Mouse (Mus musculus) layer of hippocampus, postnatal 25 days (tissue): ENCODE data around the gene Sept3. TPM values are rescaled to one million over a fixed set of nuclear protein-coding genes. Genes with fewer than 3 reads are reported as not detected.

Experiments
- DNase-seq, 2 experiments: peaks; one replicate each; pipeline ENCODE4 v3.0.0; 2022; ENCODE audit warnings: mixed read lengths in 2 of 2, low spot score in 1 of 2; ENCODE audit errors: extremely low spot score in 1 of 2
- total RNA-seq, 2 experiments: library from RNA; stranded (reverse); gene quantifications; 2 replicates each; pipeline ENCODE4 v1.2.3; 2021

Sept3 gene
- total RNA-seq, 2 experiments from 2014 or later, result 617 to 679 TPM

DNA sequence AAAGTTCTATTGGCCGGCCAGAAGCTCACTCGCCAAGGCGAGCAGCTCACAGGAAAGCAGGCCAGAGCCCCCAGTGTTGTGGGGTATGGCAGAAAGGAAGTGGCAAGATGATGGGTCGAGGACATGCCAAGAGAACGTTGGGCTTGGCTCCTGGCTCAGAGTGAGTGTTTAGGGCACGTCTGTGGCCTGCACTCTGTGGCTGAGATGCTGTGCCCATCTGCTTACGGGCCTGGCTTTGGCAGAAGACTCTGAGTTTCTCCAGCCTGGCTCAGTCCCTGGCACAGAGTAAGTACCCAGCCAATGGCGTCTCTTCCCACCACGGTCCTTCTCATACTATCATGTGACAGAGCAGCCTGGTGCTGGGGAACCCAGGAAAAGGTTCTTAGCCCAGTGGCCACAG lies 5.9 kb upstream of the Sept3 start:
- no peak for DNase-seq

DNA sequence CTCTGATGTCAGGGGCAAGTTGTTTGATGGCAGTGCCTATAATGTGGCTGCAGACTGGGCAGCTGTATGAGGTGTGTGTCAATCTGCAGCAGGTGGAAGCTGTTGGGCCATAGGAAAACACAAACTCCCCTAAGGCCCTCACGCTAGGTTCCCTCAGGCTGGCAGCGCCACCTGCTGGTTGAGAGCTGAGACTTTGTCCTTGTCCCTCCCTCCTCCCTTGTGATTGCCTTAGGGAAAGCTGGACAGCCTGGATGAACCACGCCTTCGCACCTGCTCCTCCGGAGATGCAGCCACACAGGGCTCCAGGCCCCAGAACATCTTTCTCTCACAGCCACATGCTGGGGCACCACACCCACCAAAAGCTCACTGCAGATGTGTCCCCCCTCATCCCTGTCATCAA lies 3.5 kb upstream of the Sept3 start:
- peak; percentile 69 to 87 for DNase-seq

DNA sequence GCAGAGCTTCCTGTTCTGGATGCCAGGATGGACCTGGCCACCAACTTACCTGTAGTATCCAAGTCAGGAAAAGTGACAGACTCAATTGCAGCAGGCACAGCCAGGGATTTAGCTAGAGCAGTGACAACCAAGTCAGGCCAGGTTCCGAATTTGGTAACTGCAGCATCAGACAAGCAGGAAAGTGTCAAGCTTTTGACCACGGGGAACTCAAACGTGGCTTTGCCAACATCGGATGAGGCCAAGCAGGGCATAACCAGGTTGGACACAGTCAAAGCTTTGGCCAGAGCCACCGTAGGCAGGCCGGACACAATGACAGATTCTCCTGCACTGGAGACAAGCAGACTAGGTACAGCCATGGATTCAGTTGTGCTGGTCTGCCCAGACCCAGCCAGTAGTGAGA lies 2.4 kb upstream of the Sept3 start:
- no peak for DNase-seq

DNA sequence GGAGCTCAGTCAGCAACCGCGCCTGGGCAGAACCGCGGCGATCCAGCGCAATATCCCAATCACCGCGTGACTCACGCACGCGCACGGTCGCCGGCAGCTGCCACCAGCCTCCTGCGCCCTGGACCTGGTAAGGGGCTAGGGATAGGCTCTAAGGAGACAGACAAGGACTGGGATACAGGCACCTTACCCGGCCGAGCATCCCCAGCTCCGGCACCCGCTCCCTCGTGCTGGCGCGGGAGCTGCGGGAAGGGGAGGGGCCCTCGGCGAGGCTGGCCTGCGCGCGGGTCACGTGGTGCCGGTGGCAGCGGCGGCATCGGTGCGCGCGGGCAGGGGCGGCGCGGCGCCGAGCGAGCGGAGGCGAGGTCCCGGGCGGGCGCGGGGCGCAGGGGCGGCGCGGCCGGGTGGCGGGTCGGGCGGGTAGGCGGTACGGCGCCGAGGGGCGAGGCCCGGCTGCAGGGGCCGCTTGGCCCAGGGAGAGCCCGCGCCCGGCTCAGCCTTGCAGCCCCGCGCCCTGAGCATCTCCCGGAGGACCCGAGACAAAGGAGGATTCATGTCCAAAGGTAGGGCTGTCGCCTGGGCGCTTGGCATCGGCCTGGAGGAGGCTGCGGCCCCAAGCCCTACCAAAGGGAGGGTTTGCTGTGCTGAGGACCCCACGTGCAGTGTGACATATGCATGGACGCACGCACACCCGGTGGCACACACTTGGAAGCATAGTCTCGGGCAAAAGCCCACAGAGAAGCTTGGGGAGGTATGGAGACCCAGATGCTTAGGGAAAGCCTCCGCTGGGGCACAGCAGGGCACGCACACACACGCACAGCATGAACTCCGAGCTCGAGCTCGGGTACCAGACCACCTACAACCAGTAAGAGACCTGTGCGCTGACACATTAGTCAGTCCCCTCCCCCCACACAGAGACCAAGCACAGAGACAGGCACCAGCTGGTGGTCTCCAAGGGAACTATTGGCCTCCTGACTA lies 521 bp downstream of the Sept3 start:
- peak; percentile 73 to 77 for DNase-seq

DNA sequence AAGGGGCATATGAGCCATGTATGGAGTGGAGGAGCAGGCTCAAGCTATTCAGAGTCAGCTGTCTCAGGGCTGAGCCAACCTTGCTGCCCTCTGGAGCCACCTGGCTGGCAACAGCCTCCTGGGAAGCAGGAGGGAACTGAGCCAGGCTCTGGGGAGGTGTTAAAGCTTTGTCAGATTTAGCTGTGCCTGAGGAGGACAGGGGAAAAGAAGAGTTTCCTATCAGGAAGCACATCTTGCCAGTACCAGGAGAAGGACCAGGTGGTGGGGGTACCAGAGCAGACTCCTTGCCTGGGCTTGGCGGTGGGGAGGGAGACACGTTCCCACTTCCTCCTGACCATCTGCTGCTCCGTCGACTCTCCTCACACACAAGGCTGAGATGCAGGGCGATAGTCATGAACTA lies 2.9 kb downstream of the Sept3 start:
- DNase-seq, result no peak

DNA sequence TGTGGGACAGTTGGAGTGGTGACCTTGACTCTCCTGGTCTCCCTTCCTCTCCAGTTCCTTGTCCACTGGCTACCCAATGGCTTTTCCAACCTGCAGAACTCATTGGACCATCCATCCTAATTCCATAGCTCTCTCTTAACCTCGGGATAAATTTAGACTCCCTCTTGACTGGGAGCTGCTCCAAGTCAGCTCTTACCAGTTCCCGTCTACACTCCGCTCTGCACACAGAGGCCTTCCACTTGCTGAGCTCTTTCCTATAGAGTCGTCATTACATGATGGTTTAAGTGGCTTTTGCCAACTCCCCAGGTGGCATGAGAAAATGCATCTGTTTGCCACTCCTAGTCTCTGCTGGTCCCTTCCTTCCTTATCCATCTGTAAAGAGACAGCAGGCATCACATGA lies 5.9 kb downstream of the Sept3 start:
- DNase-seq, result no peak

DNA sequence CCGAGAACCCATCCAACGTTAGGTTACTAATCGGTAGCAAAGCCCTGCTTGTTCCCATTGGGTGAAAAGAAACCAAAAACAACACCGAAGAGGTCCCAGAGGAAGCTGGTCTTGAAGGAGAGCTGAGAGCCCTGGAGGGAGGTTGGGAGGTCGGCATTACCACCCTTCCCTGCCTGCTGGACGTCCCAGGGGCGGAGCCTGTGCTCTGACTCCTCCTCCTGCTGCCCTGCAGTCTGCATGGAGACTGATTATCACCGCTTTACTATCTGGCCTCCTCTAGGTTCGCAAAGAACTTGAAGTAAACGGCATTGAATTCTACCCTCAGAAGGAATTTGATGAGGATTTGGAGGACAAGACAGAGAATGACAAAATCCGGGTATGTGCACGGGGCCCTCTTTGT lies 11.5 kb downstream of the Sept3 start:
- no peak for DNase-seq

DNA sequence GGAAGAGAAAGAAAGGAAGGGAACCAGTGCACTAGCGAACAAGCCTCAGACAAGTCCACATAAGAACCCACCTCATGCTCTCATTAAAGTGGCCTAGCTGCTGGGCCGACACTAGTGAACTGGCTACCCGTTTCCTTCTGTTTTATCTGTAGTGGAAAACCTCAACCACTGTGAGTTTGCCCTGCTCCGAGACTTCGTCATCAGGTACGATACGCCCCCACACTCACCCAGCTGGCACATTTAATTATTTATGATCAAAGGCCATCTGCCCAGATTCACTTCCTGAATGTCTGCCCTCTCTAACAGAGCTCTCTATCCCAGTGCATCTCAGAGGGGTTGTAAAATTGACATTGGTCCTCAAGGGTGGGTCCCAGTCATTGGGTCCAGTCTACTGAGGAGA lies 15.6 kb downstream of the Sept3 start:
- no peak for DNase-seq

DNA sequence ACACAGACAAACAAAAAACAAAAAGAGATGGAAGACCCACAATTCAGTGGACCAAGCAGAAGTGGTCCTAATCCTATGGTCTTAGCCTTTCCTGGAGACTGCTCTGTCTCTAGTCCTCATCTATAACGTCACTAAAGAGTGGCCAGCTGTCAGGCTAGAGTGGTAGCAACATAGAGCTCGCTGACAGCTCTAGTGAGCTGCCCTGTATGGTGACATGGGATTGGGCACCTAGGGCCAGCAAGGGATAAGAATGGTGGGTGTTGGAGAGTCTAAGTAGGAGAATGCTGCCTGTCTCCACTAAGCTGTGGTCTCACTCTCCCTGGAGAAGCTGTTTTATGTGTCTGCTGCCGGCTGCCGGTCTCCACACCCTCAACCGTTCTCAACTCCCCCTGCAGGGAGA lies 18.2 kb downstream of the Sept3 start:
- no peak for DNase-seq

DNA sequence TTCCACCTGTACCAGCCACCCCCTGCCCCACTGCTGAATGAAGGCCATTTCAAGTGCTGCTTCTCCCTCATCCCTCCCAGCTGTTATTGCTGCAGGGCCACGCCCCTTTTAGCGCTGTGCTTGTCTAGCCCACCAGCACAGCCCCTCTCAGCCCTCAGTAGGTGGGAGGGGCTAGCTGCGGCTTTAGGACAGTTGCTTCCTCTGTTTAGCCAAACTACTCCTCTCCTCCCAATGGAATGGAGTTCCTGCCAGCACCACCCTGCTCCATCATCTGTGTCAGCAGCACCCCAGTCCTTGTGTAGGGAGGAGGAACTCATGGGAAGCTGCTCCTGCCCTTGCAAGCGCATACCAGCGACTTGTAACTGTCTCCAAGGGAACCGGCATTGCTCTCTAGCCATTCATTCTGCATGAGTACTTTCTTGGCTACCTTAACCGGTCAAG lies 18.6 kb downstream of the Sept3 start:
- no peak for DNase-seq

DNA sequence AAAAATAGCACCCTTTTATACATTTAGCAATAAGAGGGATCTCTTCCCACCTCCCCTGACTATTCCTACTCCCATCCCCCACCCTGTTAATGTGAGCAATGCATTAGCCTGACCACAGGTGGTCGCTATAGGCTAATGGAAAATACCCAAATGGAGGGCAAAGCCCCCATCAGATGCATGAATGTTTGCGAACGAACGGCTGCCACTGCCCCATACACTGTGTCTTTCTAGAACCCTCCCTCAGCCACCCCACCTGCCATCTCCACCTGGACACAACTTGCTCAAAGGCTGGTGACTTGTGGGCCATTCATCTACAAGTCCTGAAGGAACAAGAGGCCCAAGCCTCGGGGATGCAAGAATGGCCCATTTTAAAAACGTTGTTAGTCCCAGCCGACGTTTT lies 19.4 kb downstream of the Sept3 start:
- DNase-seq, result no peak

DNA sequence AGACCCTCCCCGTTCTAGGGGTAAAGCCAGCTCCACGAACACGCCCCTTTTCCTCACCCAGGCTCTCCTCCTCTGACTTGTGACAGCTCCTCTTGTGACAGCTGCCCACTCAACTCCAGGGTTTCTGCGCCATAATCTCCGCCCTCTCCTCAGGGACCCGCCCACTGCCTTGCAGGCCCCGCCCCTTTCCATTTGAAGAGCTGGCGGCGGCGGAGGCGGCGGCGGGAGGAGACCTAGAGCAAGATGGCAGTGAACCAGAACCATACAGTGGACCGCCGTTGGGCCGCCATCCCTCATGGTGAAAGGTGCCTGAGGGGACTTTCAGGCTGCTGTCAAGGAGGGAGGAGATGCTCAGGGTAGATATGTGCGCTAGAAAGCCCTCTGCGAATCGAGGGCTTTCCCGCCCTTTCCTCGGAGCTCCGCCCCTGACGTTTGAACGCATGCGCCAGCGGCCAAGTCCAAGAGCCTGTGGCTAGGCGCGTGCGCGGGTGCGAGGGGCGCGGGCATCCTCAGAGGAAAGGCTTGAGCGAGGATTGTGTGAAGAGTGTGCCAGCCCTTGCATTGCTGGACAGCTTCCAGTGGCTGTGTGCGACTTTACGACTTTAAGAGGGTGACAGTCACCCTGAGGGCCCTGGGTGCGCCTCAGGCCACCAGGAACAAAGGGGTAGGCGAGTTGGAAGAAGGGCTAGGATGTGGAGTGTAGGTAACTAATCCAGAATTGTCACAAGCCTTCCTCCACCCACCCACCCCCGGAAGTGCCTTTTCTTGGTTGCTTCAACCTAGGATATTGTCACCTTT lies 24.3 kb downstream of the Sept3 start, which contains the start of gene Wbp2nl:
Gene Wbp2nl, plus strand, starts transcription at position 191 of the 798 bp plus-strand sequence.
- no peak for DNase-seq

DNA sequence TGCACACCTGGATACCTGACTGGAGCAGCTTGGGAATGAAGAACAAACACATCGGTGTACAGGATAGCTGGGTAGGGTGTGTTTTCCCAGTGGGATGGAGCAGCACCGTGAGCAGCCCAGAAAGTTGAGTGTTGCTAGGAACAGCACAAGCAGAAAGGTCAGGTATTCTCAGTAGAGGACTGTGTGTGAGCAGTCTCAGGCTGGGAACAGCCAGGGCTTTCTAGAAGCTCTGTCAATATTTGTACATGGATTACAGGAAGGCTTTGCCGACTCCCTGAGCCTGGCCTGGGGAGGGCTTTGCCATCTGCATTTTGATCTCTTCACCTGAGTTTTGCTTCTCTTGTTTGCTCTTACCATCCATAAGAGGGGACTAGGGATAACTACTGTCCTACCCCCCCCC lies 32.4 kb downstream of the Sept3 start:
- DNase-seq, result no peak

DNA sequence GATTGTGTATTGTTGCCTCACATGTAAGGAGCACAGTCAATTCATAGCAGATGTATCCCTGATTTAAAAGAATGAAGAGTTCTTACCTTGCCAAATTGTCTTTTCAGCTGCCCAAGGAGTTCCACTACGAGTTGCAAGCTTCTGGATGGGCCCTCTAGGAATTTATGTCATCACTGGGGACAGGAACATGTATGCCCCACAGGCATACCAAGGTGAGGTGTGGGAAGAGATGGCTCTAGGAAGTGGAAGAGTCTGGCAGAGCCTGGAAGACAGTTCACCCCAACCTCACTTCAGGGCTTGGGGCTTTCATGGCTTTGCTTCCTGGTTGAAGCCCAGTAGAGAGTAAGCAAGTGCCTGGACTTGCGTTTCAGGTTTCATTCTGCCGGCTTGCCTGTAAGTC lies 33.7 kb downstream of the Sept3 start:
- no peak for DNase-seq

DNA sequence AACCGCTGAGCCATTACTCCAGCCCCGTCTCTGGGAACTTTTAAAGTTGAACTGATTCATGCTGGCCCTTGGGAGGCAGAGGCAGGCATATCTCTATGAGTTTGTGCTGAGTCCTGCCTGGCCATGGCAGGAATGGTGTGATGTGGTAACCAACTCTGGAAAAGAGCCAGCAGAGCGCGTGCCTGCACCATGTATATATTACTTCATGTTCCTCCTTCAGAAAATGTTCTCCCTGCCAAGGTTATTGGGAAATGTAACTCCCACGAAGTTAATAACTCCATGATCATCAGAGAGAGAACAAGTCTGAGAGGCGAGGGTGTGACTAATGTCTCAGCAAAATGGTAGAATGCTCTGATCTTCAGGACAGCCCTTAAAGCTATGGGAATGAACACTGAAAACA lies 43.1 kb downstream of the Sept3 start:
- DNase-seq, result no peak

DNA sequence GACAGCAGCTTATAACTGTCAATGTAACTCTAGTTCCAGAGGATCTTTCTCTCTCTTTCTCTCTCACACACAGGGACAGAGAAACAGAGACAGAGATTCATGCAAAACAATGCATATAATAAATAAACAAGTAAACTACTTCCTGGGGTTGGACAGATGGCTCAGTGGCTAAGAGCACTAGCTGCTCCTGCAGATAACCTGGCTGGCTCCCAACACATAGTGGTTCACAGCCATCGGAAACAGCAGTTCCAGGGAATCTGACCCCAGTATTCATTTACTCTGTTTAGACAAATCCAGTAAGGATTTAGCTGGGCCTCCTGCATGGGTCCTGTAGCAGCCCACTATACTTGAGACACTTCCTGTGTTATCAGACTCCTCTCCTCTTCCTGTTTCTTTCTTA lies 44.9 kb downstream of the Sept3 start:
- no peak for DNase-seq

DNA sequence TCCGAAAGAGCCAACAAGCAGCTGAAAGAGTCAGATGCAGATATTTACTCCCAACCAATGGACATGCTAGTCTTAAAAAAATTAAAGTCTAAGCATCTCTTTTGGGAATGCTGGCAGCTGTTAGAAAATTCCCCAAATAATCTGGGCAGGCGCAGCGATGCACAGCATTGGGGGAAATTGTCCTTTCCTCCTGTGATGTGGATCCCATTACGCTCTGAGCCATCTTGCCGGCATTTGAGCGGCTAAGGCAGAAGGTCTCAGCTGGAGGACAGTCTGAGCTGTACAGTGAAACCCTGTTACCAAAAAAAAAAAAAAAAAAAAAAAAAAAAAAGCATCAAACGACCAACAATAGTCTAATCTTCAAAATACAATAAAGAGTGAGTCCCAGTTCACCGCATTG lies 47.5 kb downstream of the Sept3 start:
- no peak for DNase-seq

DNA sequence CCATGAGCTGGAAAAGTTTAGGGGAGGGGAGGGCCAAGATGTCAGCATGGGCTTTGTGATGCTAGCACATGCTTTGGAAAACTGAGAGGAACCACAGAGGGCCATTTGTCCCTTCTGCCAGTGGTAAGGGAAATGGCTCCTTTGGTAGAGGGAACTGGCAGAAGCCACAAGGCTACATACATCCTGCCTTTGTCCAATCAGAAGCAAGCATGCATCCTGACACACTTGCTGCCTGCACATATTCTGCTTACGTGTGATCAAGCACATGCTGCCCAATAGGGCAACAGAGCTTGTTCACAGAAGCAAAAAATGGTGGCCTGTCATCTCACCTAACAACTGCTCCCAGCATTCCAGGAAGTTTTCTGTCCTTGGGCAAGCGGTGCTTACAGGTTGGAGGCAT lies 50.7 kb downstream of the Sept3 start:
- no peak for DNase-seq

DNA sequence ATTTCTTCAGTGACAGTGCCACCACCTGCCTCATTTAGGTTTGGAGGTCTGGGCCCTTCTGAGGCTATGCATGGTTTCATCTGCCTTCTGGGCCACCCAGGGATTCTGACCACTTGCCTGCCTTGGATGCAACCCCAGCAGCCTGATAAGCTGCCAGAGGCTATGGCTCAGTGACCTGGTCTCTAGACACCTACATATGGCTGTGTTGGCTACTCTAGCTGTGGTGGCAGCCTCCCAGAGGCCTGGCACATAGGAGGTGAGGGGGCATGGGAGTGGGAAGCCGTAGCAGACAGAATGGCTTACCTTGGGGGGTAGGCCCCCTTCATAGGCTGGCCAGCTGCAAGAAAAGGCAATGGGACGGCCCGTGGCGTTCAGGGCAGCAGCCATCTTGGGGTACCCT lies 60.5 kb downstream of the Sept3 start:
- no peak for DNase-seq

DNA sequence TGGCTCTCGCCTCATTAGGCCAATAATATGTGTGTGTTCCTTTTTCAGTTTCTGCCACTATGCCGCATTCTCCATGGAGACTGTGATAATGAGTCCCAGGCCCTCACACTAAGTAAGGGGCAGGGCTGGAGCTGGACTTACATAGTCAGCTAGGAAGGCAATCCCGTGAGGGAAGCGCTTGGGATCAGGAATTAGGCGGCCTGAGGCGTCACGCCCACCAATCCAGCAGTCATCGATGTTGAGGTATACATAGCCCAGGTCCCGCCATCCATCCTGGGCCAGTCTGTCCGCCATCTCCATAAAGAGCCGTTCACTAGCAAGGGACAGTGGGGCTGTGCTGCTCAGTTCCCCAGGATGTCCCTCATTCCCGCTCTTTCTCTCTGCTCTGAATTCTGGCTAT lies 61.9 kb downstream of the Sept3 start:
- DNase-seq, result no peak

DNA sequence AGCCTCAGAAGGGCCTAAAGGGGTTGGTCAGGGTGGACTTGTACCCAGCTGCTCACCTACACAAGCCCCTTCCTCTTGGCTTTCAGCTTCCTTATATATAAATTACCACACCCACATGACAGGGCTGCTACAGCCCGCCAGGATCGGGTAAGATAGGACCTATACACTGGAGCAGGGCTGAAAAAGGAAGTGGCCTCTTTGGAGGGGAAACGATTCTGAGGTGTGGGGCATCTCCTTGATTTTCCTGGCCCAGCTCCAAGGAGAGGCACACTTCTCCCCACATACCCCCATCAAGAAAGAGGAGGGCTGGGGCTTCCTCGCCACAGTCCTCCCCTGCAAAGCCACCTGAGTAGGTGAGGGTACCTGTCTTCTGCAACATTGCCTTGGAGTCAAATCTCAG lies 63.2 kb downstream of the Sept3 start:
- no peak for DNase-seq
